Mouse (Mus musculus): ENCODE results near the gene Cep112.
"Not testable (repeated sequence)": the region's sequence is repeated elsewhere in the genome, so short reads cannot be mapped to it uniquely, and the experiment has no call there.

The Cep112 gene

GRCm38 (mm10) chr11:108798398-108798797 is 373.4 kb downstream of the Cep112 start:
- no peak for DNase-seq (ENCODE audit: low spot score in 2 of 2)

- peak in 1 of 2 experiments; percentile 31 for DNase-seq (ENCODE audit: low spot score in 2 of 2)
Measured at GRCm38 (mm10) chr11:108799695-108800094, 374.7 kb downstream of the Cep112 start.

DNA sequence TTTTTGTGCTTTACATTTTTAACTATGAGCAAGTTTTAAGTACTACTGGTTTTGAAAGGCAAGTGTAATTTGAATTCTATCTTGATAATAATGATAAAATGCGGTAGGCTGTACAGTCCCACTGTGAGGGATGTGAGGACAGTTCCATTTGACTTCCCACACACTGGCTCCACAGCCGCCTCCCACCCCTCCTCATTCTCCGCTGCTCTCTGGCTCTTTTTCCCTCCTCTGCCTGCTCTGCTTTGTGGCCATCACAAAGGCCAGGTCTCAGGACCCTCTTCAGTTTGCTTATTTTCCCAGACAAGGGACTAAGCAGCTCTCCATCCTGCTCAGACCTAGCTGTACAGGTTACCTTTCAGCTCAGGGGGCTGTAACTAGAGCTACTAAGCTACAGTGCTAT is 379.0 kb downstream of the Cep112 start:
- DNase-seq (ENCODE audit: low spot score in 2 of 2), result peak in 1 of 2 experiments; percentile 3

DNA sequence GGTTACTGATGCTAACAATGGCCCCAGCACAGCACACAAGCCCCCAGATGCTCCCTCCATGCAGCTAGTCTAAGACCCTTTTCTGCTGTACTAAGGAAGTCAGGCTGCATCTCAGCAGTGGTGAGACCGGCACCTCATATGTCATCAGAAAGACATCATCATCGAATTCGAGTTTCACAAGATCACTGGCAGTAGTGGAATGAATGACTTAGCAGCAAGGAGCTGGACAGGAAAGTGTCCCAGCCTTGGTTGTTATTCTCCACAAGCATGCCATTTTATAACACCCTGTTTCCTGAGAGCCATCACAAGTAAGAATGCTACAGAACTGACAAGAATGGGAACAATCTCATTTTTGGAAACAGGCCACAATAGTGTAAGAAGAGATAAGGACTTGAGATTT is 381.0 kb downstream of the Cep112 start:
- DNase-seq (ENCODE audit: low spot score in 2 of 2), result no peak

- DNase-seq (ENCODE audit: low spot score in 2 of 2), result no peak
Measured at GRCm38 (mm10) chr11:108809626-108810025, 384.6 kb downstream of the Cep112 start.

- DNase-seq (ENCODE audit: low spot score in 2 of 2), result no peak
Measured at GRCm38 (mm10) chr11:108821771-108822170, 396.8 kb downstream of the Cep112 start.

- DNase-seq (ENCODE audit: low spot score in 2 of 2), result no peak
Measured at GRCm38 (mm10) chr11:108822257-108822656, 397.3 kb downstream of the Cep112 start.

- no peak for DNase-seq (ENCODE audit: low spot score in 2 of 2)
Measured at GRCm38 (mm10) chr11:108827321-108827720, 402.3 kb downstream of the Cep112 start.

DNA sequence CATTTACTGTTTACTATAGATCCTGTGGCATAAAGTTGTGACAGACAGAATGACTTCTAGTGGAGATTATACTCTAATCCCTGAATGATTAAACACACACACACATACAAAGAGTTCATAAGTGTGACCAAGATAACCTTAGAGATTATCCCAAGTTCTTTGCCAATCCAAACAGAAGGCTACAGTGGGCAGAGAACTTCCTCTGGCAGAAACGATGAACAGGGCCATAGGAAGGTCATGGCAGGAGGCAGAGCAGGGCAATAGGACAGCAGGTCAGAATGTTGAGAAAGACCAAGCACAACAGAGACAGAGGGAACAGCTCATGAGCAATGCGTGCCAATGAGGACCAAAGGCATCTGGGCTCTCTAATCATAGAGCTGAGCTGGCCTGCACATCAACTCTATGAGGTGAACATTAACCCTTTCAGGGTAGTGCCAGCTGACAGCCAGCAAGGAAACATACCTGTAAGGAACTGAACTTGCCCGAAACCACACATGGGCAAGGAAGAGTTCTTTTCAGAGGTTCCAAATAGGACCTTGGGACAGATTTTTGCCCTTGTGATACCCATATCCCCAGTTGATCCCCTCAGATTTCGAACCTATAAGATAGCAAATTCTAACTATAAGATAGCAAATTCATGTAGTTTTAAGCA is 403.5 kb downstream of the Cep112 start:
- no peak for DNase-seq (ENCODE audit: low spot score in 2 of 2)

DNA sequence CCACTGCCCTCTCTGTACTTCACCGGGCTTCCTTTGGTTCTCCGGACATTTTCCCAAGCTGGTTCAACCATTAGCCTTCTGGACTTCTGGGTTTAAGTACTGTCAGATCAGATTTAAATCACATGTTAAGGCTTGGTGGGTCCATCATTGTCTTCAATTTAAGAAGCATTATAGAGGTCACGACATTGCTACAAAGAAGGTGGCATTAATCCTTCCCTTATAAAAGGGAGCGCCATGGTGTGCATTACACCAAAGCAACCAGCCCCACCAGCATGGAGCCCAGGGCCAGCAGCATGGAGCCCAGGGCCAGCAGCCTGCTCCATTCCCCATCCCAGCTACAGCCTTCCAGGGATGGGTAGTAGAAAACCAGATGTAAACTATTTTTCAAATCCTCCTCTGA is 411.7 kb downstream of the Cep112 start:
- DNase-seq (ENCODE audit: low spot score in 2 of 2), result no peak

GRCm38 (mm10) chr11:108840195-108840594 is 415.2 kb downstream of the Cep112 start:
- no peak for DNase-seq (ENCODE audit: low spot score in 2 of 2)

DNA sequence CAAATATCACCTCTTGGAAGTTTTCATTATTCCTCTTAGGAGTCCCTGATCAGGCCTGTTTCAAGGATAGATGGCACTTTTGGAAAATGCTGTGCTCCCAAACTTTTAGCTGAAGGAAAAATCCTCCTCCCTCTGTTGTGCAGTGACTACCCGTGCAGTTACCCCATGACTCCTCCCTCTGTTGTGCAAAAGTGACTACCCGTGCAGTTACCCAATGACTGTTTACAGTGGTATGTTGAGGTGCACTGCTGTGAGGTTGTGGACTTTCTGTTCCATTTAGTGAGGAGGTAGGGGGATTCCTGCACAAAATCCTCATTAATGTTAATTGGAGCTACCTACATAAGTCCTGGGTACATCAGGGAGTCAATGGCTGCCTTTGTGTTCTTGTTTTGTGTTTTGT is 417.8 kb downstream of the Cep112 start:
- DNase-seq (ENCODE audit: low spot score in 2 of 2), result no peak

DNA sequence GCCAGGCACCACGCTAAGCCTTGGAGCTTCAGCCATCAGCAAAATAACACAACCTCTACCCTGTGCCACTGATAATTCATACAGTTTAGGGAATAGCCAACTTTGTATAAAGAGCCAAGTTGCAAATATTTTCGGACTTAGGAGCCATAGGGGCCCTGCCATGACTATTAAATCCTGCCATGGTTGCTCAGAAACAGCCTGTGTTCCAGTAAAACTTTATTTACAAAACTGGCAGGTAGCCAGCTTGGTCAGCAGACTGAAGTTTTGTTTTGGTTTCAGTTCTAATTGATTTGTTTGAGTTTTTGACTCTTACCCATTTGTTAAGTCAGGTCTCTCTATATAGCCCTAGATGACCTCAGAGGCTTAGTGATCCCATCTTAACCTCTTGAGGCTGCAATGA is 421.0 kb downstream of the Cep112 start:
- DNase-seq (ENCODE audit: low spot score in 2 of 2), result no peak

GRCm38 (mm10) chr11:108846479-108846878 is 421.5 kb downstream of the Cep112 start:
- no peak for DNase-seq (ENCODE audit: low spot score in 2 of 2)

DNA sequence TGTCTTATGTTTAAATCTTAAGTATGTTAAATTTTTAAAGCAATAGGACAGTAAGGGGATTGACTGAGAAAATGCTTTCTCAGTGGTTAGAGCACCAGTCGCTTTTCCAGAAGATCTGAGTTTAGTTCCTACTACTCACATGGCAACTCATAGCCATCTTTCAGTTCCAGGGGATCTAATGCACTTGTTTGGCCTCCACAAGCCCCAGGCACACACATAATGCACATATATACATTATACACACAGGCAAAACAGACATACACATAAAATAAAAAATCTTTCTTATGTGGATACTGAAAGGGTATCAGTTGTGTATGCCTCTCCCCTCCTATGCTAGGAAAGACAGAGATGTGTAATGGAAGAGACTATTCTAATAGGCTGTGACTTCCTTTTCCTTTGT is 426.8 kb downstream of the Cep112 start:
- no peak for DNase-seq (ENCODE audit: low spot score in 2 of 2)

GRCm38 (mm10) chr11:108857254-108857653 is 432.3 kb downstream of the Cep112 start:
- DNase-seq (ENCODE audit: low spot score in 2 of 2), result no peak

GRCm38 (mm10) chr11:108857678-108858338 is 432.8 kb downstream of the Cep112 start:
- peak; percentile 80 to 89 for DNase-seq (ENCODE audit: low spot score in 2 of 2)

GRCm38 (mm10) chr11:108858339-108858804 is 433.4 kb downstream of the Cep112 start:
- no peak for DNase-seq (ENCODE audit: low spot score in 2 of 2)

DNA sequence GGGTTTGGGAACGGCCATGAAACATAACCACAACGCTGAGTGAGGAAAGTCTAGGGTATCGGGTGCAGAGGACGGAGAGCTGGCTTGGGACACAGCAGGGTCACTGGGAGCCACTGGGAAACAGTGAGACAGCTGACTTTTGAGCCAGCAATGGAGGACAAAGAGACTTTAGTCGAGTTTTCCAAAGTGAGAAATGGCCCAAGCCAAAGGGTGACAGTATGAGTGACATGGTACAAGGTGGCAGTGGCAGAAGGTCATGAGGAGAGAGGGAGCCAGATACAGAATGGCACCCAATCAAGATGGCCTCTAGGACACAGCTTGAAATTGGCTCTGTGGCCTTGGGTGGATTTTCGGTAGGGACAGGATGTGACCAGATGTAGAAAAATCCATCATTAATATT is 433.9 kb downstream of the Cep112 start:
- DNase-seq (ENCODE audit: low spot score in 2 of 2), result no peak

DNA sequence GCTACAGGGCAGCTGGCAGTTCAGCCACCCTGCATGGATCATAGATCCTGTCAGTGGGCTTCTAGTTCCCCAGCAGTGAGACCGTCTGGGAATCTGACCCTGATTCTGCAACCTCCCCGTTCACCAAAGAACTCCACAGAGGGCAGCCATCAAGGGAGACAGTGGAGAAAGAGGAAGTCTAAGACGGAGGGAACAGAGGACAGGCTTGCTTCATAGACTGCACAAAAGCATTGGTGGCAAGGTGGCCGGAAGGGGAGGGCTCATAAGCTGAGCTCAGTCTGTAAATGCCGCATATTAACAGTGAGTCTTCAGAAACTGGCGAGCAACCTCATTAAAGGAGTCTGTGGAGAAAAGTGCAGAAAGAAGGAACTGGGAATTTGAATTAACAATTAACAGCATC is 437.4 kb downstream of the Cep112 start:
- no peak for DNase-seq (ENCODE audit: low spot score in 2 of 2)

GRCm38 (mm10) chr11:108865746-108866145 is 440.8 kb downstream of the Cep112 start:
- DNase-seq (ENCODE audit: low spot score in 2 of 2), result no peak

DNA sequence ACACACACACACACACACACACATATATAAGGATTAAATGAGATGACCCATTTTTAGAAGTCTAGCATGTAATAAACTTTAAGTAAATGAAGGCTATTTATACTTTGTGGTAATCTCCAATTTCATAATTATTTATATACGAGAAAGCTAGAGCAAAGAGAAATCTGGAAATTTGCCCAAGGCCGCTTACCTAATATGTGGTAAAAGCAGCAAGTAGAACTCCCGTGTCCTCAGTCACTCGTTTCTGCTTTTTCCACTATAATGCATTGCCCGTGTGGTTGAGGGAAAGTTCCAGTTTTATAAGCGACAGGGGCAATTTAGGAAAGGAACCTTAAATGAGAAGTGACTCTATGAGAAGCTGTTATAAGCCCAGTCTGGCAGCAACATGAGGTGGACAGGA is 442.5 kb downstream of the Cep112 start:
- no peak for DNase-seq (ENCODE audit: low spot score in 2 of 2)

- not testable (repeated sequence) for DNase-seq (ENCODE audit: low spot score in 2 of 2)
Measured at GRCm38 (mm10) chr11:108871284-108871683, 446.3 kb downstream of the Cep112 start.
